ENCODE assay signal across 10 mouse cellular contexts in the genomic region with DNA sequence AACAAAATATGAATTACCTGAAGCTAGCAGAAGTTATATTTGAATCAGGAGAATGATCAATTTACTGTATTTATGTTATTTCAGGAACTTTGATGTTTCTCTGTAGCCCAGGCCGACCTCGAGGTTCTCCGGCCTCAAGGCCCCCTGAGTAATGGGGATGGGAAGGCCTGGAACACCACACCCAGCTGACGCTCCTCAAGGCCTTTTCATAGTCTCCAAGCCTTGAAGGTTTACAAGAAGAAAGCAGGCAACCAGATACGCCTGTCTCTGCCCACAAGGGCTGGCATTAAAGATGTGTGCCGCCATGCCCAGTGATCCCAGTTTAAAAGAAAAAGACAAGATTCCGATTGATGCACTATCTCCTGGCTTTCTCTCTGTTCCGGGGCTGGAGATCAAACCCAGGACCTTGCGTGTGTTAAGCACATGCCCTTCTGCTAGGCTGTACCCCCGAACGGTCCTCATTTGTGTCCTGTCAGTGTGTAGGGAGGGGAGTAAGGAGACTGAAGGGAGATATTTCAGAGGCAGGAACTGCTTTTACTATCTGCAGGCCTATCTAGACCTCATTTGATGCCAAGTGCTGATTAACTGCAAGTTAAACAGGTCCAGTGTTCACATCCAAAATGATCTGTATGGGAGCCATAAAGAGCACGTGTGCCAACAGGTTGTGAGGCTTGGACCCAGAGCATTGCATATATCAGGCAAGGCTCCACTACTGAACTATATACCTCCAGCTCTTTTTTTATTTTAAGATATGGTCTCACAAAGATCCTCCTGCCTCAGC. TPM values are rescaled to one million over a fixed set of nuclear protein-coding genes. Genes with fewer than 3 reads are reported as not detected.
A peak's percentile ranks its signal among the peaks of the same experiment; 100 is the strongest.
DNase-seq lines count a peak whose midpoint lies in the region; ATAC-seq and TF ChIP-seq lines count a peak whose summit lies in the region.
"Had no signal": no experiment of that assay in that cellular context is flagged by ENCODE, and none has a peak within 500 bp of the region (broad histone marks: within the 10 kb centered on the region; RNA-seq: fewer than 3 reads in every experiment).

No protein-coding gene starts in this region.

- no peak for DNase-seq in kidney, postnatal 0 days (ENCODE audit: low spot score)
- DNase-seq in kidney, postnatal 14 days, result no peak
- DNase-seq in embryonic facial prominence, embryonic 10.5 days (ENCODE audit: low spot score), result no peak
- DNase-seq in hindbrain, postnatal 0 days (ENCODE audit: low spot score), result no peak
- no peak for DNase-seq in frontal cortex, postnatal 36 days (ENCODE audit: low spot score in 2 of 2)
- DNase-seq in left cerebral cortex, adult 8-10 months (ENCODE audit: low spot score in 2 of 2), result no peak
- no peak for DNase-seq in Muller cell, postnatal 12 days (ENCODE audit: inconsistent ontology term)
- DNase-seq: gastrocnemius, postnatal 36 days had no signal

- 82% methylated on average over 12 of the region's 12 CpGs for WGBS in kidney, postnatal 0 days
- 90% methylated on average over 12 of the region's 12 CpGs for WGBS in embryonic facial prominence, embryonic 10.5 days
- WGBS in hindbrain, postnatal 0 days, result 83% methylated on average over 12 of the region's 12 CpGs
- WGBS in midbrain, embryonic 16.5 days, result 90% methylated on average over 12 of the region's 12 CpGs

- peaks cover 20% of the 10 kb centered on the region for H3K4me1 ChIP-seq in kidney, postnatal 0 days (replicated peaks; ENCODE audit: insufficient read depth, low read length)
- peaks cover 33% of the 10 kb centered on the region for H3K4me1 ChIP-seq in embryonic facial prominence, embryonic 10.5 days
- H3K4me1 ChIP-seq in hindbrain, postnatal 0 days (ENCODE audit: insufficient read depth, low read length), result peaks cover 6% of the 10 kb centered on the region; the same call in 1 of the 2 replicates
- peaks cover 22% of the 10 kb centered on the region for H3K4me1 ChIP-seq in midbrain, embryonic 16.5 days (ENCODE audit: control insufficient read depth, insufficient read depth, low read length)

- H3K9ac ChIP-seq in kidney, postnatal 0 days (ENCODE audit: low read depth, low read length), result no peak overlapping the region
- H3K9ac ChIP-seq in hindbrain, postnatal 0 days (replicated peaks; ENCODE audit: low read length), result 0 out of 2 replicates have a peak overlapping the region, but pooled peaks have one; percentile 2
- H3K9ac ChIP-seq in midbrain, embryonic 16.5 days (ENCODE audit: low read depth, low read length), result no peak overlapping the region

- TF ChIP-seq CTCF in kidney, postnatal 0 days (IDR thresholded peaks at IDR 0.05; ENCODE audit: low read depth), result no peak
- no peak for TF ChIP-seq CTCF in hindbrain, postnatal 0 days (IDR thresholded peaks at IDR 0.05; ENCODE audit: low read depth)

- peak overlapping the region; percentile 58; the same call in 1 of the 2 replicates for H3K4me3 ChIP-seq in kidney, postnatal 0 days (replicated peaks; ENCODE audit: low read depth, low read length)
- H3K4me3 ChIP-seq in embryonic facial prominence, embryonic 10.5 days, result peak overlapping the region; percentile 80
- H3K4me3 ChIP-seq in hindbrain, postnatal 0 days (ENCODE audit: low read length), result no peak overlapping the region
- peak overlapping the region; percentile 60; the same call in 1 of the 2 replicates for H3K4me3 ChIP-seq in midbrain, embryonic 16.5 days (ENCODE audit: low read depth, low read length)

- H3K36me3 ChIP-seq in kidney, postnatal 0 days (ENCODE audit: insufficient read depth, low read length), result peaks cover 16% of the 10 kb centered on the region; the same call in 1 of the 2 replicates
- H3K36me3 ChIP-seq in embryonic facial prominence, embryonic 10.5 days (replicated peaks), result peaks cover 25% of the 10 kb centered on the region
- H3K36me3 ChIP-seq in hindbrain, postnatal 0 days (ENCODE audit: insufficient read depth, low read length), result peaks cover 4% of the 10 kb centered on the region; the same call in 1 of the 2 replicates
- H3K36me3 ChIP-seq in midbrain, embryonic 16.5 days (ENCODE audit: control insufficient read depth, insufficient read depth, low read length), result peaks cover 2% of the 10 kb centered on the region

- no peak overlapping the region for H3K27ac ChIP-seq in kidney, postnatal 0 days
- H3K27ac ChIP-seq in embryonic facial prominence, embryonic 10.5 days (replicated peaks), result 0 out of 2 replicates have a peak overlapping the region, but pooled peaks have one; percentile 96
- H3K27ac ChIP-seq in hindbrain, postnatal 0 days, result no peak overlapping the region
- H3K27ac ChIP-seq in midbrain, embryonic 16.5 days (ENCODE audit: low read length), result no peak overlapping the region

- H3K27me3 ChIP-seq in kidney, postnatal 0 days (ENCODE audit: insufficient read depth, low read length), result no peaks in the 10 kb centered on the region
- no peaks in the 10 kb centered on the region for H3K27me3 ChIP-seq in embryonic facial prominence, embryonic 10.5 days (replicated peaks; ENCODE audit: low read depth, poor library complexity, severe bottlenecking)
- H3K27me3 ChIP-seq in hindbrain, postnatal 0 days (ENCODE audit: insufficient read depth, low read length), result no peaks in the 10 kb centered on the region
- H3K27me3 ChIP-seq in midbrain, embryonic 16.5 days (ENCODE audit: control insufficient read depth, insufficient read depth, low read depth, low read length), result no peaks in the 10 kb centered on the region

- ATAC-seq in kidney, postnatal 0 days (replicated peaks; ENCODE audit: low FRiP score, low read depth), result no peak
- no peak for ATAC-seq in hindbrain, postnatal 0 days
- no peak for ATAC-seq in midbrain, embryonic 16.5 days

- no peaks in the 10 kb centered on the region for H3K9me3 ChIP-seq in kidney, postnatal 0 days (replicated peaks; ENCODE audit: low read length)
- H3K9me3 ChIP-seq in embryonic facial prominence, embryonic 10.5 days, result no peaks in the 10 kb centered on the region
- no peaks in the 10 kb centered on the region for H3K9me3 ChIP-seq in hindbrain, postnatal 0 days (ENCODE audit: low read length)
- no peaks in the 10 kb centered on the region for H3K9me3 ChIP-seq in midbrain, embryonic 16.5 days (replicated peaks; ENCODE audit: control insufficient read depth, low read length, poor library complexity, severe bottlenecking)

- H3K4me2 ChIP-seq in kidney, postnatal 0 days (ENCODE audit: low read length), result peak overlapping the region; percentile 75
- peak overlapping the region; percentile 86 for H3K4me2 ChIP-seq in hindbrain, postnatal 0 days (ENCODE audit: low read depth, low read length)
- peak overlapping the region; percentile 86 for H3K4me2 ChIP-seq in midbrain, embryonic 16.5 days (ENCODE audit: low read length)

RNA-seq across cellular contexts. Expression of gene Prune1, which starts 2.8 kb away (rescaled TPM):
- 20.1 and 20.3 TPM in 2 replicates for polyA plus RNA-seq in kidney, postnatal 0 days (2015; fragmentation: Nextera tagmentation; extraction: Ambion mirVana)
- 27.3 and 29.1 TPM in 2 replicates for polyA plus RNA-seq in embryonic facial prominence, embryonic 10.5 days (2016; fragmentation: Nextera tagmentation; extraction: Ambion mirVana)
- 72.7 and 77.4 TPM in 2 replicates for total RNA-seq in hindbrain, postnatal 0 days (2014; rRNA removed)
- polyA plus RNA-seq in hindbrain, postnatal 0 days (2015; fragmentation: Nextera tagmentation; extraction: Ambion mirVana), result 56.6 and 60.4 TPM in 2 replicates
- 81.4 and 84.3 TPM in 2 replicates for polyA plus RNA-seq in midbrain, embryonic 16.5 days (2015; fragmentation: Nextera tagmentation; extraction: Ambion mirVana)
- total RNA-seq in left cerebral cortex, adult 8-10 months (2022), result 10 to 100 TPM; 24.0 to 27.2 (median 25.2) TPM

RNA-seq across cellular contexts. Expression of gene Mindy1, which starts 3.5 kb away (rescaled TPM):
- 72.6 and 73.2 TPM in 2 replicates for polyA plus RNA-seq in kidney, postnatal 0 days (2015; fragmentation: Nextera tagmentation; extraction: Ambion mirVana)
- polyA plus RNA-seq in embryonic facial prominence, embryonic 10.5 days (2016; fragmentation: Nextera tagmentation; extraction: Ambion mirVana), result 36.3 and 37.1 TPM in 2 replicates
- total RNA-seq in hindbrain, postnatal 0 days (2014; rRNA removed), result 31.1 and 31.8 TPM in 2 replicates
- polyA plus RNA-seq in hindbrain, postnatal 0 days (2015; fragmentation: Nextera tagmentation; extraction: Ambion mirVana), result 32.6 and 33.8 TPM in 2 replicates
- polyA plus RNA-seq in midbrain, embryonic 16.5 days (2015; fragmentation: Nextera tagmentation; extraction: Ambion mirVana), result 42.3 and 42.5 TPM in 2 replicates
- total RNA-seq in left cerebral cortex, adult 8-10 months (2022), result 10 to 100 TPM; 20.7 to 24.3 (median 22.4) TPM

RNA-seq across cellular contexts. Expression of gene Anxa9, which starts 22.3 kb away (rescaled TPM):
- 9.9 and 10.1 TPM in 2 replicates for polyA plus RNA-seq in kidney, postnatal 0 days (2015; fragmentation: Nextera tagmentation; extraction: Ambion mirVana)
- 1.3 and 1.4 TPM in 2 replicates for polyA plus RNA-seq in embryonic facial prominence, embryonic 10.5 days (2016; fragmentation: Nextera tagmentation; extraction: Ambion mirVana)
- 0.31 TPM in 1 of 2 replicates, not detected in the other for total RNA-seq in hindbrain, postnatal 0 days (2014; rRNA removed)
- polyA plus RNA-seq in hindbrain, postnatal 0 days (2015; fragmentation: Nextera tagmentation; extraction: Ambion mirVana), result 0.28 and 0.48 TPM in 2 replicates
- 0.23 and 0.34 TPM in 2 replicates for polyA plus RNA-seq in midbrain, embryonic 16.5 days (2015; fragmentation: Nextera tagmentation; extraction: Ambion mirVana)
- 1 to 10 TPM in 2 of 4 experiments, under 1 TPM in 2; 0.33 to 1.6 (median 0.93) TPM for total RNA-seq in left cerebral cortex, adult 8-10 months (2022)

RNA-seq across cellular contexts. Expression of gene Cers2, which starts 29.9 kb away (rescaled TPM):
- 172 and 186 TPM in 2 replicates for polyA plus RNA-seq in kidney, postnatal 0 days (2015; fragmentation: Nextera tagmentation; extraction: Ambion mirVana)
- polyA plus RNA-seq in embryonic facial prominence, embryonic 10.5 days (2016; fragmentation: Nextera tagmentation; extraction: Ambion mirVana), result 125 TPM in 2 replicates
- total RNA-seq in hindbrain, postnatal 0 days (2014; rRNA removed), result 43.7 and 64.0 TPM in 2 replicates
- polyA plus RNA-seq in hindbrain, postnatal 0 days (2015; fragmentation: Nextera tagmentation; extraction: Ambion mirVana), result 87.4 and 90.5 TPM in 2 replicates
- 89.6 and 101 TPM in 2 replicates for polyA plus RNA-seq in midbrain, embryonic 16.5 days (2015; fragmentation: Nextera tagmentation; extraction: Ambion mirVana)
- 10 to 100 TPM; 51.9 to 63.7 (median 56.1) TPM for total RNA-seq in left cerebral cortex, adult 8-10 months (2022)

RNA-seq across cellular contexts. Expression of gene Bnipl, which starts 33.7 kb away (rescaled TPM):
- 0.82 and 1.6 TPM in 2 replicates for polyA plus RNA-seq in kidney, postnatal 0 days (2015; fragmentation: Nextera tagmentation; extraction: Ambion mirVana)
- 0.99 and 2.0 TPM in 2 replicates for polyA plus RNA-seq in embryonic facial prominence, embryonic 10.5 days (2016; fragmentation: Nextera tagmentation; extraction: Ambion mirVana)
- total RNA-seq in hindbrain, postnatal 0 days (2014; rRNA removed), result not detected in 2 replicates
- 0.24 TPM in 1 of 2 replicates, not detected in the other for polyA plus RNA-seq in hindbrain, postnatal 0 days (2015; fragmentation: Nextera tagmentation; extraction: Ambion mirVana)
- 0.30 TPM in 1 of 2 replicates, not detected in the other for polyA plus RNA-seq in midbrain, embryonic 16.5 days (2015; fragmentation: Nextera tagmentation; extraction: Ambion mirVana)
- total RNA-seq in left cerebral cortex, adult 8-10 months (2022), result under 1 TPM in 3 of 4 experiments, not detected in 1; 0.37 to 0.72 (median 0.67) TPM
- total RNA-seq: gastrocnemius, postnatal 36 days; neutrophil, adult 5-6 weeks had no signal
